8 mouse cellular contexts compared by ENCODE assay signal in the genomic region with DNA sequence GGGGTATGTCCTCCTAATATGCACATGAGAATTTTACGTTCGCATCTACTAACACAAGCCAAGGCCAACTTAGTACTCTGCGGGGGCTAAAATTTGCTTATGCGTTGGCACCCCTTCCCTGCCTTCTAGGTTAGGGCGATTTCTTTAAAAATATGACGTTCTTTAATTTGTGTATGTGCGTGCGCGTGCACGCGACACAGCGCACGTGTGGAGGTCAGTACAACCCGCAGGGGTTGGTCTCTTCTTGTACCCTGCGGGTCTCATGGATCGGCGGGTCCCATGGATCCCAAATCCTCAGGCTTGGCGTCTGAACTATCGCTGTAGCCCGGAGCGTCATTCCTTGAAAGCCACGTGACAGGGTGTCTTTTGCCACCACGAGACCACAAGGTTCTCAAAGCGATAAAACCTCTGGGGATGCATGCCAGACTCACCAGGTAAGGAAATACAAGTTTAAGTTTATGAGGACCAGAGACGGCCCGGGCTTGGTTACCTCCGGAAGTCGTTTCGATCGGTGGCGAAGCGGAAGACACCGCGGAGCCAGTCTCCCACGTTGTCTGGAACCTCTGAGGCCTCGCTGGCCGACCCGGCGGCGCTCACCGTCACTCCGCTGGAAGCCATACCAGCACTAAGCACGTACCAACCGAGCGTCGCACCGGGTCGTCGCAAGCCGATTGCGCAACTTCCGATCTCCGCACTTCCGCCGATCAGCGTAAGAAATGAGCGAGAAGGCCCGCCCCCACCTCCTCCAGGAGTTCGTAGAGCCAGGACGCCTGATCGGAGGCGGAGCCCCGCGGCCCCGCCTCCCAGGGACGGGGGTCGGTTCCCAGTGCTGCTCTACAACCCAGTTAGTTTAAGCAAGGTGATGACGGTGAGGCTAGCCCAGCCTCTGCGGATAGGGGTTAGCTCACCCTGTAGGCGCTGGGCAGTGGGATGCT. TPM values are rescaled to one million over a fixed set of nuclear protein-coding genes. Genes with fewer than 3 reads are reported as not detected.
A peak's percentile ranks its signal among the peaks of the same experiment; 100 is the strongest.
DNase-seq lines count a peak whose midpoint lies in the region; ATAC-seq and TF ChIP-seq lines count a peak whose summit lies in the region.

No protein-coding gene starts in this region.

- H3K4me3 ChIP-seq in G1E (ENCODE audit: low read depth, low read length): peak overlapping the region; percentile 82
- H3K4me3 ChIP-seq in forebrain, embryonic 16.5 days (replicated peaks; ENCODE audit: low read length): peak overlapping the region; percentile 82
- H3K4me3 ChIP-seq in layer of hippocampus, adult 2 months: peak overlapping the region; percentile 89
- peak overlapping the region; percentile 81 for H3K4me3 ChIP-seq in lung, embryonic 14.5 days (ENCODE audit: low read depth, low read length)
- peak overlapping the region; percentile 65 for H3K4me3 ChIP-seq in olfactory bulb, adult 2 months (ENCODE audit: insufficient read depth, low read depth, low read length)
- H3K4me3 ChIP-seq in thymus, adult 2 months (ENCODE audit: control insufficient read depth, insufficient read depth, low read length): peak overlapping the region; percentile 82

- peak overlapping the region; percentile 99 for H3K4me2 ChIP-seq in forebrain, embryonic 16.5 days (ENCODE audit: low read length)
- H3K4me2 ChIP-seq in lung, embryonic 14.5 days: peak overlapping the region; percentile 99

- intact Hi-C loops in heart, postnatal 36 days (cut with DNase I): loop anchor here (2.0 kb wide), 1 partner anchor 59 kb away; no protein-coding TSS in a partner anchor

- H3K27me3 ChIP-seq in G1E (ENCODE audit: insufficient read depth, low read length): no peaks in the 10 kb centered on the region
- no peaks in the 10 kb centered on the region for H3K27me3 ChIP-seq in forebrain, embryonic 16.5 days (replicated peaks; ENCODE audit: control insufficient read depth, insufficient read depth, low read length)
- H3K27me3 ChIP-seq in lung, embryonic 14.5 days (ENCODE audit: insufficient read depth, low read length): no peaks in the 10 kb centered on the region
- no peaks in the 10 kb centered on the region for H3K27me3 ChIP-seq in thymus, adult 2 months (ENCODE audit: control insufficient read depth, insufficient read depth, low read length)

- ATAC-seq in G1E (ENCODE audit: extremely low read depth, insufficient number of reproducible peaks, low FRiP score, poor library complexity, severe bottlenecking): peak; percentile 86
- ATAC-seq in forebrain, embryonic 16.5 days: peak; percentile 92
- ATAC-seq in lung, embryonic 14.5 days (ENCODE audit: insufficient read depth): peak; percentile 87

- H3K9me3 ChIP-seq in G1E (replicated peaks): no peaks in the 10 kb centered on the region
- H3K9me3 ChIP-seq in forebrain, embryonic 16.5 days (ENCODE audit: control insufficient read depth, low read length): no peaks in the 10 kb centered on the region
- H3K9me3 ChIP-seq in lung, embryonic 14.5 days (ENCODE audit: low read depth, low read length): no peaks in the 10 kb centered on the region

- peak; percentile 80 for TF ChIP-seq POLR2A in olfactory bulb, adult 2 months (IDR thresholded peaks at IDR 0.05; ENCODE audit: insufficient read depth, low read depth, low read length)
- TF ChIP-seq POLR2A in thymus, adult 2 months (IDR thresholded peaks at IDR 0.05; ENCODE audit: control insufficient read depth, extremely low read depth, insufficient read depth, low read length, poor library complexity): peak; percentile 69; the same call in 1 of the 2 replicates

- peak overlapping the region; percentile 92 for H3K9ac ChIP-seq in forebrain, embryonic 16.5 days (replicated peaks; ENCODE audit: low read depth, low read length)
- H3K9ac ChIP-seq in lung, embryonic 14.5 days: peak overlapping the region; percentile 82

- DNase-seq in G1E (ENCODE audit: low spot score): peak; percentile 96
- peak; percentile 96 for DNase-seq in cerebellum, adult 18-20 months
- peak; percentile 92 to 94 for DNase-seq in heart, postnatal 36 days
- peak; percentile 95 to 97 for DNase-seq in layer of hippocampus, adult 2 months (ENCODE audit: low spot score in 2 of 2)
- DNase-seq in lung, embryonic 14.5 days: peak; percentile 100
- peak; percentile 93 for DNase-seq in thymus, adult 2 months

- peak overlapping the region; percentile 79 for H3K27ac ChIP-seq in forebrain, embryonic 16.5 days (ENCODE audit: low read length)
- H3K27ac ChIP-seq in layer of hippocampus, adult 2 months: peak overlapping the region; percentile 93
- H3K27ac ChIP-seq in lung, embryonic 14.5 days (ENCODE audit: low read depth): peak overlapping the region; percentile 86
- peak overlapping the region; percentile 41; the same call in 1 of the 2 replicates for H3K27ac ChIP-seq in olfactory bulb, adult 2 months (ENCODE audit: insufficient read depth, low read depth, low read length)
- no peak overlapping the region for H3K27ac ChIP-seq in thymus, adult 2 months (ENCODE audit: control insufficient read depth, insufficient read depth, low read length)

- TF ChIP-seq CTCF in G1E (IDR thresholded peaks at IDR 0.05; ENCODE audit: low read depth, low read length): no peak
- TF ChIP-seq CTCF in layer of hippocampus, adult 2 months (conservative IDR thresholded peaks at IDR 0.05): no peak
- TF ChIP-seq CTCF in lung, embryonic 14.5 days (IDR thresholded peaks at IDR 0.05; ENCODE audit: low read depth): no peak
- no peak for TF ChIP-seq CTCF in olfactory bulb, adult 2 months (IDR thresholded peaks at IDR 0.05; ENCODE audit: insufficient read depth, low read depth, low read length)
- no peak for TF ChIP-seq CTCF in thymus, adult 2 months (IDR thresholded peaks at IDR 0.05; ENCODE audit: borderline replicate concordance, control insufficient read depth, extremely low read depth, insufficient read depth, low read length, poor library complexity)

- under 1% methylated on average over 70 of the region's 70 CpGs for WGBS in forebrain, embryonic 16.5 days
- WGBS in lung, embryonic 14.5 days: under 1% methylated on average over 70 of the region's 70 CpGs
- WGBS in olfactory bulb, adult 2 months: 1% methylated on average over 70 of the region's 70 CpGs
- under 1% methylated on average over 70 of the region's 70 CpGs for WGBS in thymus, adult 2 months

- H3K4me1 ChIP-seq in G1E (ENCODE audit: insufficient read depth, low read depth, low read length): peaks cover 52% of the 10 kb centered on the region
- peaks cover 15% of the 10 kb centered on the region for H3K4me1 ChIP-seq in forebrain, embryonic 16.5 days (replicated peaks; ENCODE audit: control insufficient read depth, insufficient read depth, low read length)
- peaks cover 7% of the 10 kb centered on the region; the same call in 1 of the 2 replicates for H3K4me1 ChIP-seq in lung, embryonic 14.5 days (ENCODE audit: insufficient read depth)
- peaks cover 12% of the 10 kb centered on the region for H3K4me1 ChIP-seq in olfactory bulb, adult 2 months (ENCODE audit: control insufficient read depth, insufficient read depth, low read length)
- peaks cover 17% of the 10 kb centered on the region for H3K4me1 ChIP-seq in thymus, adult 2 months (replicated peaks; ENCODE audit: control insufficient read depth, insufficient read depth, low read length)

- H3K36me3 ChIP-seq in G1E (replicated peaks): peaks cover 63% of the 10 kb centered on the region
- peaks cover 3% of the 10 kb centered on the region; the same call in 1 of the 2 replicates for H3K36me3 ChIP-seq in forebrain, embryonic 16.5 days (ENCODE audit: control insufficient read depth, insufficient read depth)
- H3K36me3 ChIP-seq in lung, embryonic 14.5 days (ENCODE audit: insufficient read depth): peaks cover 41% of the 10 kb centered on the region
- no peaks in the 10 kb centered on the region for H3K36me3 ChIP-seq in thymus, adult 2 months (ENCODE audit: control insufficient read depth, insufficient read depth, low read length)

RNA-seq across cellular contexts. Expression of gene Tomm6, which starts 0.5 kb away (rescaled TPM):
- total RNA-seq in G1E (2014; fragmentation: Nextera tagmentation) (343 and 409 TPM in 2 replicates), G1E (2017) (55.4 and 69.9 TPM in 2 replicates)
- 258 and 272 TPM in 2 replicates for polyA plus RNA-seq in G1E (2012)
- 228 and 241 TPM in 2 replicates for polyA plus RNA-seq in forebrain, embryonic 16.5 days (2015; fragmentation: Nextera tagmentation; extraction: Ambion mirVana)
- 100 to 1,000 TPM; 119 to 126 TPM for total RNA-seq in heart, postnatal 36 days (2021)
- total RNA-seq in layer of hippocampus, adult 2 months (2021): 100 to 1,000 TPM; 204 to 205 TPM
- 433 and 434 TPM in 2 replicates for polyA plus RNA-seq in lung, embryonic 14.5 days (2014; fragmentation: Nextera tagmentation; extraction: Ambion mirVana)
- not detected in 2 replicates for polyA plus RNA-seq in olfactory bulb, adult 2 months (2012; ENCODE audit: insufficient read depth, insufficient read length, low replicate concordance, missing spikeins)
- 90.5 and 107 TPM in 2 replicates for polyA plus RNA-seq in thymus, adult 2 months (2012; rRNA removed)

RNA-seq across cellular contexts. Expression of gene Frs3, which starts 1.2 kb away (rescaled TPM):
- total RNA-seq in G1E (2014; fragmentation: Nextera tagmentation) (1.5 and 2.1 TPM in 2 replicates), G1E (2017) (1.6 and 2.1 TPM in 2 replicates)
- 2.0 and 3.0 TPM in 2 replicates for polyA plus RNA-seq in G1E (2012)
- 21.3 and 27.1 TPM in 2 replicates for polyA plus RNA-seq in forebrain, embryonic 16.5 days (2015; fragmentation: Nextera tagmentation; extraction: Ambion mirVana)
- 1 to 10 TPM; 4.0 to 4.3 TPM for total RNA-seq in heart, postnatal 36 days (2021)
- 10 to 100 TPM; 23.8 to 29.0 TPM for total RNA-seq in layer of hippocampus, adult 2 months (2021)
- polyA plus RNA-seq in lung, embryonic 14.5 days (2014; fragmentation: Nextera tagmentation; extraction: Ambion mirVana): 5.1 and 5.3 TPM in 2 replicates
- not detected in 2 replicates for polyA plus RNA-seq in olfactory bulb, adult 2 months (2012; ENCODE audit: insufficient read depth, insufficient read length, low replicate concordance, missing spikeins)
- polyA plus RNA-seq in thymus, adult 2 months (2012; rRNA removed): 7.0 and 7.1 TPM in 2 replicates

RNA-seq across cellular contexts. Expression of gene Gm21981, which starts 6.6 kb away (rescaled TPM):
- total RNA-seq in G1E (2014; fragmentation: Nextera tagmentation) (not detected in 2 replicates), G1E (2017) (0.12 and 0.71 TPM in 2 replicates)
- 0.21 and 0.44 TPM in 2 replicates for polyA plus RNA-seq in G1E (2012)
- polyA plus RNA-seq in forebrain, embryonic 16.5 days (2015; fragmentation: Nextera tagmentation; extraction: Ambion mirVana): 0.48 and 0.60 TPM in 2 replicates
- total RNA-seq in heart, postnatal 36 days (2021): under 1 TPM; 0.50 to 0.70 TPM
- 1 to 10 TPM; 4.1 to 4.4 TPM for total RNA-seq in layer of hippocampus, adult 2 months (2021)
- polyA plus RNA-seq in lung, embryonic 14.5 days (2014; fragmentation: Nextera tagmentation; extraction: Ambion mirVana): 1.1 and 1.3 TPM in 2 replicates
- polyA plus RNA-seq in olfactory bulb, adult 2 months (2012; ENCODE audit: insufficient read depth, insufficient read length, low replicate concordance, missing spikeins): not detected in 2 replicates
- polyA plus RNA-seq in thymus, adult 2 months (2012; rRNA removed): 1.0 and 1.4 TPM in 2 replicates

RNA-seq across cellular contexts. Expression of gene Prickle4, which starts 6.9 kb away (rescaled TPM):
- total RNA-seq in G1E (2014; fragmentation: Nextera tagmentation): not detected in 2 replicates
- 1.2 TPM in 1 of 2 replicates, not detected in the other for total RNA-seq in G1E (2017)
- 3.4 and 3.5 TPM in 2 replicates for polyA plus RNA-seq in G1E (2012)
- 0.54 and 1.0 TPM in 2 replicates for polyA plus RNA-seq in forebrain, embryonic 16.5 days (2015; fragmentation: Nextera tagmentation; extraction: Ambion mirVana)
- total RNA-seq in heart, postnatal 36 days (2021): 1 to 10 TPM; 2.1 to 4.8 TPM
- total RNA-seq in layer of hippocampus, adult 2 months (2021): 1 to 10 TPM; 2.5 to 2.8 TPM
- polyA plus RNA-seq in lung, embryonic 14.5 days (2014; fragmentation: Nextera tagmentation; extraction: Ambion mirVana): 1.5 TPM in 1 of 2 replicates, not detected in the other
- not detected in 2 replicates for polyA plus RNA-seq in olfactory bulb, adult 2 months (2012; ENCODE audit: insufficient read depth, insufficient read length, low replicate concordance, missing spikeins)
- polyA plus RNA-seq in thymus, adult 2 months (2012; rRNA removed): 4.0 and 5.5 TPM in 2 replicates

RNA-seq across cellular contexts. Expression of gene Pgc, which starts 39.0 kb away (rescaled TPM):
- not detected in 2 replicates for total RNA-seq in G1E (2014; fragmentation: Nextera tagmentation)
- not detected in 2 replicates for total RNA-seq in G1E (2017)
- not detected in 2 replicates for polyA plus RNA-seq in G1E (2012)
- polyA plus RNA-seq in forebrain, embryonic 16.5 days (2015; fragmentation: Nextera tagmentation; extraction: Ambion mirVana): not detected in 2 replicates
- total RNA-seq in heart, postnatal 36 days (2021): not detected
- not detected for total RNA-seq in layer of hippocampus, adult 2 months (2021)
- 7.6 and 9.1 TPM in 2 replicates for polyA plus RNA-seq in lung, embryonic 14.5 days (2014; fragmentation: Nextera tagmentation; extraction: Ambion mirVana)
- not detected in 2 replicates for polyA plus RNA-seq in olfactory bulb, adult 2 months (2012; ENCODE audit: insufficient read depth, insufficient read length, low replicate concordance, missing spikeins)
- polyA plus RNA-seq in thymus, adult 2 months (2012; rRNA removed): 4.4 and 6.0 TPM in 2 replicates
